Mouse (Mus musculus) G1E (cell line): ENCODE results near the gene Dnase1l1.

Experiments used
- CTCF ChIP-seq: IDR thresholded peaks from 2 replicates; pipeline ENCODE4 v1.5.1; 2012; ENCODE audit warnings: low read depth, low read length, inconsistent platforms, mixed read lengths
- GATA1 ChIP-seq: IDR thresholded peaks from 2 replicates; pipeline ENCODE4 v1.6.1; 2012; ENCODE audit warnings: borderline replicate concordance, low read length, inconsistent platforms, mixed read lengths
- GATA2 ChIP-seq: IDR thresholded peaks from 2 replicates; pipeline ENCODE4 v1.6.1; 2012; ENCODE audit warnings: low read depth, low read length, inconsistent platforms, borderline replicate concordance
- POLR2AphosphoS5 ChIP-seq: IDR thresholded peaks from 2 replicates; pipeline ENCODE4 v1.6.1; 2012; ENCODE audit warnings: low read depth, low read length, inconsistent platforms; ENCODE audit not compliant: insufficient replicate concordance
- TAL1 ChIP-seq: conservative IDR thresholded peaks from 2 replicates; pipeline ENCODE4 v1.6.1; 2012; ENCODE audit warnings: low read depth, low read length, inconsistent platforms, mixed read lengths

GRCm38 (mm10) chrX:74277916-74278315, 4.2 kb downstream of the Dnase1l1 start:
- no peak for TF ChIP-seq CTCF
- TF ChIP-seq POLR2AphosphoS5 = no peak
- TF ChIP-seq GATA1 = no peak
- no peak for TF ChIP-seq TAL1
- TF ChIP-seq GATA2 = no peak
